In genomic region chr10:69698699-69699098, GRCm38 (mm10) we compare ENCODE assay signal across 6 mouse cellular contexts.
"Had no signal": no experiment of that assay in that cellular context is flagged by ENCODE, and none has a peak within 500 bp of the region (broad histone marks: within the 10 kb centered on the region; RNA-seq: fewer than 3 reads in every experiment).

No protein-coding gene starts in this region.

- DNase-seq: lung, adult 2 months; lung, postnatal 14 days; lung, postnatal 36 days; right cerebral cortex, postnatal 14 days; thymus, adult 2 months; thymus, postnatal 25 days had no signal
